Mouse (Mus musculus) ES-Bruce4 (cell line): ENCODE results near the gene Tjp2.

ENCODE experiments used
- CTCF ChIP-seq: IDR thresholded peaks from one replicate; pipeline ENCODE4 v1.8.1; 2011; ENCODE audit warnings: low read depth, low read length
- POLR2A ChIP-seq: IDR thresholded peaks from one replicate; pipeline ENCODE4 v1.8.1; 2011; ENCODE audit warnings: low read length; ENCODE audit not compliant: insufficient read depth

DNA sequence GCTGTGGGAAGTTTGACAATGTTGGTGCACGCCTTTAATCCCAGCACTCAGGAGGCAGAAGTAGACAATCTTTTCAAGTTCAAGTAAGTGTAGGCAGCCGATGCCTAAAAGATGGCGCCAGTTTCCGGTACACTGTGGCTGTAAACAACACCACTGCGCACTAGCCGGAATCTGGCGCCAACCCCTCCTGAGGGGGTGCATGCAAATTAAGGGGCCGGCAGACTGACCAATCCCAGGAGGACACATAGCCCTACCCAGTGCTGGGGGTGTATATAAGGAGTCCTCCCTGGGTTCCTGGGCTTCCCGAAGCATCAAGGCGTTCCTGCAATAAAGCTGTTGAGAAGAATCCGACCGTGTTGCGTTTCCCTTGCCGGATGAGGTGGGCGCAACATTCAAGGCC is 15.3 kb downstream of the Tjp2 start:
- TF ChIP-seq CTCF (no peak), POLR2A (no peak)
